Mouse (Mus musculus): ENCODE measurements around the gene Hist1h2bg. TPM values are rescaled to one million over a fixed set of nuclear protein-coding genes. Genes with fewer than 3 reads are reported as not detected.
"Not testable (repeated sequence)": the region's sequence is repeated elsewhere in the genome, so short reads cannot be mapped to it uniquely, and the experiment has no call there.

The Hist1h2bg gene
- polyA plus RNA-seq, 1 experiment from 2014 or later: 3.7 TPM

DNA sequence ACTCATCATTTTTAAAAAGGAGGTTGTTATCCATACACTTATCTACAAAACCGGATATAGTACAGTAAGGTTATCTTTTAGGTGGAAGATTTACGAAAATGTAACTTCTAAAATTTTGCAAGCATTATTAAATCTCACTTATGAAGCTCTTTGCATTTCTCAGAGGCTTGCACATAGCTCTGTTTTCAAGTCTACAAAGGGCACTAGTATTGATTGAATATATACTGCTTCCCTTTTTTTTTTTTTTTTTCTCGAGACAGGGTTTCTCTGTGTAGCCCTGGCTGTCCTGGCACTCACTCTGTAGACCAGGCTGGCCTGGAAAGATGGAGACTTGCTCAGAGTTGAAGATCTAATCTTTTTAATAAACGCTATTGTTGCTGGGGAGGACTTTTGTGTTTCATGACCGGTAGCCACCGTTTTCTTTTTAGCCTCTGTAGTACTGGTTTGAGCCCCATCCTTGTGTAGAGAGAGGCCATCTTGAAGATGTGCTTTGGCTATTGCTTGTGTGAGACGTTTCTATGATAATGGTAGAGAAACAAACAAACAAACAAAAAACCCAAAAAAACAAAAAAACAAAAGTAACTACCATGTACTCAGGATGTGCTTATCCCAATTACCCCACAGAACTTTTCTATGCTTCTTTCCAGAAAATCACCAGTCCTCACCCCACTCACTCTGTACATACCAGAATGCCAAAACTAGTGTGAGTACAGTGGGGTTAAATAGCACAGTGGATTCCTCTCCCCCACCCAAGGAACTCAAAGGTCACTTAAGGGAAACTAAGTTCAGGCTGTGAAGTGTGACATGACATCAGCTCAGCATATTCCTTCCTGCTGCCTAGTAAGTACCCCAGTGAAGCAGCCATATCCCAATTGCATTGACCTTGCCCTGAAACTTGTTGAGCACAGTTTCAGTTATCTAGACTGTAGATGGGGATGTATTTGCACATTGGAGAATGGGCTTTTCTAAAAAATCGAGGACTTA is 19.0 kb upstream of the Hist1h2bg start:
- H3K9me3 ChIP-seq (ENCODE audit: control insufficient read depth, low read length): no peaks in the 10 kb centered on the region
- H3K4me2 ChIP-seq (ENCODE audit: low read length): peak overlapping the region; percentile 72
- 49% methylated on average over 8 of the region's 8 CpGs for WGBS
- ATAC-seq (ENCODE audit: insufficient number of reproducible peaks, insufficient read depth, low FRiP score, low read depth): no peak
- no peaks in the 10 kb centered on the region for H3K27me3 ChIP-seq (ENCODE audit: control insufficient read depth, insufficient read depth, low read length)
- peak overlapping the region; percentile 44 for H3K9ac ChIP-seq (ENCODE audit: low read length)
- peak overlapping the region in 1 of 2 experiments; percentile 44; a peak in 2 of 4 replicates for H3K4me3 ChIP-seq (ENCODE audit: control insufficient read depth in 1 of 2, insufficient read depth in 1 of 2, low read depth in 1 of 2, low read length in 2 of 2)
- H3K4me1 ChIP-seq (ENCODE audit: control insufficient read depth in 2 of 2, insufficient read depth in 2 of 2, low read length in 2 of 2): peaks cover 0 to 13% of the 10 kb centered on the region in 2 experiments; a peak in 3 of 4 replicates
- H3K36me3 ChIP-seq (ENCODE audit: control insufficient read depth, insufficient read depth, low read length): no peaks in the 10 kb centered on the region
- peak overlapping the region in 1 of 2 experiments; percentile 87; a peak in 3 of 4 replicates for H3K27ac ChIP-seq (replicated peaks in 1 of 2; ENCODE audit: control insufficient read depth in 1 of 2, insufficient read depth in 1 of 2, low read depth in 2 of 2, low read length in 2 of 2)

DNA sequence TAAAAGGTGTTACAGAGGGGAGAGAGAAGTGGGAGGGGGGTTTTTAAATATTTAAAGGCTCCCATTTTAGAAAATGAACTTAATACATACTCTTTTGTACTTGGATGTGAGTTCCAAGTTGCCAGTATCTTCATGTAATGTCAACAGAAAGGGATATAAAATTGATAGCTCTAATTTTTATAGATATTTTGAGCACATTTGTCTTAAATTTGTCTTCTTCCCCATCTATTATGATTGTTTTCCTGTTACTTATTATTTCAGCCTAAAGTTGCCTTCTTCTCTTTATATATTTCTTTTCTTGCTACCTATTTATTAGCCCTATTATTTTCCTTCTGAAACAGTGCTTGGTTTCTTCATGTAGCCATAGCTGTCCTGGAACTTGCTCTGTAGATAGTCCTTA is 18.2 kb upstream of the Hist1h2bg start, which contains the start of gene Hist1h1d:
Gene Hist1h1d, plus strand, starts transcription at position 301 of the 400 bp plus-strand sequence.
- Histone ChIP-seq H3K36me3 (ENCODE audit: control insufficient read depth, insufficient read depth, low read length) (no peaks in the 10 kb centered on the region), H3K27me3 (ENCODE audit: control insufficient read depth, insufficient read depth, low read length) (no peaks in the 10 kb centered on the region), H3K9ac (ENCODE audit: low read length) (peak within 1 kb of the TSS; percentile 94), H3K4me2 (ENCODE audit: low read length) (peak within 1 kb of the TSS; percentile 72), H3K4me1 (ENCODE audit: control insufficient read depth in 2 of 2, insufficient read depth in 2 of 2, low read length in 2 of 2) (peaks cover 0 to 13% of the 10 kb centered on the region in 2 experiments; a peak in 3 of 4 replicates), H3K9me3 (ENCODE audit: control insufficient read depth, low read length) (no peaks in the 10 kb centered on the region), H3K4me3 (ENCODE audit: control insufficient read depth in 1 of 2, insufficient read depth in 1 of 2, low read depth in 1 of 2, low read length in 2 of 2) (no peak within 1 kb of the TSS), H3K27ac (replicated peaks in 1 of 2; ENCODE audit: control insufficient read depth in 1 of 2, insufficient read depth in 1 of 2, low read depth in 2 of 2, low read length in 2 of 2) (peak within 1 kb of the TSS in 1 of 2 experiments; percentile 98; a peak in 3 of 4 replicates)
- no peak for ATAC-seq (ENCODE audit: insufficient number of reproducible peaks, insufficient read depth, low FRiP score, low read depth)

DNA sequence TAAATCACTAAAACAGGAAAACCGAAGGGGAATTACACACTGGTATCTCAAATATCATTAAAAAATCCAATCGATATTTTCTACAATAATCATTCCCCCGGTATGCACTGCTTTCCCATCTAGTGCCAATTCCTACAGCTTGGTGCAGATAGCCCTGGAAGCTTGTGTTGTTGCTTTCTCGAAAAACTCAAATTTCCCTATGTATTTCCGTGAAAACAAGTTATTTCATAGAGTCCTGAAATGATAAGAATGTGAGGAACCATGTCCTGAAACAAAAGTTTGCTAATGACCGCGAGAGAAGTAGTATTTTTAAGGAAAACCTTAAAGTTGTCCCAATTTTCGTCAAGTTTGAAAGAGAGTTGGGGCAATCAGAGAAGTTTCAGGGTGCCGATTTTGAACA is 16.8 kb upstream of the Hist1h2bg start:
- 22% methylated on average over 9 of the region's 9 CpGs for WGBS
- H3K4me1 ChIP-seq (ENCODE audit: control insufficient read depth in 2 of 2, insufficient read depth in 2 of 2, low read length in 2 of 2): peaks cover 0 to 13% of the 10 kb centered on the region in 2 experiments; a peak in 3 of 4 replicates
- no peak for ATAC-seq (ENCODE audit: insufficient number of reproducible peaks, insufficient read depth, low FRiP score, low read depth)
- peak overlapping the region; percentile 97 to 98 for H3K27ac ChIP-seq (replicated peaks in 1 of 2; ENCODE audit: control insufficient read depth in 1 of 2, insufficient read depth in 1 of 2, low read depth in 2 of 2, low read length in 2 of 2)
- H3K9ac ChIP-seq (ENCODE audit: low read length): peak overlapping the region; percentile 94
- H3K4me2 ChIP-seq (ENCODE audit: low read length): peak overlapping the region; percentile 85
- H3K4me3 ChIP-seq (ENCODE audit: control insufficient read depth in 1 of 2, insufficient read depth in 1 of 2, low read depth in 1 of 2, low read length in 2 of 2): peak overlapping the region in 1 of 2 experiments; percentile 62; a peak in 2 of 4 replicates
- H3K27me3 ChIP-seq (ENCODE audit: control insufficient read depth, insufficient read depth, low read length): no peaks in the 10 kb centered on the region
- no peaks in the 10 kb centered on the region for H3K9me3 ChIP-seq (ENCODE audit: control insufficient read depth, low read length)
- no peaks in the 10 kb centered on the region for H3K36me3 ChIP-seq (ENCODE audit: control insufficient read depth, insufficient read depth, low read length)

DNA sequence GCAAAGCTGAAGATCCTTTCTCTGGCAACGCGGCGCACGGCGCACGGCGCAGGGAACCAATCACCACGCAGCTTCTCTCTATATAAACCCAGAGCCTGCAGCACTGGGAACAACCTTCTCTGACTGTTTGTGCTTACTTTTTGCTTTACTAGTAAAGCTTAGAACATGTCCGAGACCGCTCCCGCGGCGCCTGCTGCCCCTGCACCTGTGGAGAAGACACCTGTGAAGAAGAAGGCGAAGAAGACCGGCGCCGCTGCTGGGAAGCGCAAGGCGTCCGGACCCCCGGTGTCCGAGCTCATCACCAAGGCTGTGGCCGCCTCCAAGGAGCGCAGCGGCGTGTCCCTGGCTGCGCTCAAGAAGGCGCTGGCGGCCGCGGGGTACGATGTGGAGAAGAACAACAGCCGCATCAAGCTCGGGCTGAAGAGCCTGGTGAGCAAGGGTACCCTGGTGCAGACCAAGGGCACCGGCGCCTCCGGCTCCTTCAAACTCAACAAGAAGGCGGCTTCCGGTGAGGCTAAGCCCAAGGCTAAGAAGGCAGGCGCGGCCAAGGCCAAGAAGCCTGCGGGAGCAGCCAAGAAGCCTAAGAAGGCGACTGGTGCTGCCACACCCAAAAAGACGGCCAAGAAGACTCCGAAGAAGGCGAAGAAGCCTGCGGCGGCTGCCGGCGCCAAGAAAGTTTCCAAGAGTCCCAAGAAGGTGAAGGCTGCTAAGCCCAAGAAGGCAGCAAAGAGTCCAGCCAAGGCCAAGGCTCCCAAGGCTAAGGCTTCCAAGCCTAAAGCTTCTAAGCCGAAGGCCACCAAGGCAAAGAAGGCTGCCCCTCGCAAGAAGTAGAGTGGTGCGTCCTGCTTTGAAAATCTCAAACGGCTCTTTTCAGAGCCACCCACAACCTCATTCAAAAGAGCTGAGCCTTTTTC is 16.0 kb upstream of the Hist1h2bg start:
- Histone ChIP-seq H3K36me3 (ENCODE audit: control insufficient read depth, insufficient read depth, low read length) (no peaks in the 10 kb centered on the region), H3K27ac (replicated peaks in 1 of 2; ENCODE audit: control insufficient read depth in 1 of 2, insufficient read depth in 1 of 2, low read depth in 2 of 2, low read length in 2 of 2) (peak overlapping the region; percentile 97 to 98), H3K27me3 (ENCODE audit: control insufficient read depth, insufficient read depth, low read length) (no peaks in the 10 kb centered on the region), H3K4me3 (ENCODE audit: control insufficient read depth in 1 of 2, insufficient read depth in 1 of 2, low read depth in 1 of 2, low read length in 2 of 2) (peak overlapping the region; percentile 62 to 69), H3K9me3 (ENCODE audit: control insufficient read depth, low read length) (no peaks in the 10 kb centered on the region), H3K4me2 (ENCODE audit: low read length) (peak overlapping the region; percentile 85), H3K4me1 (ENCODE audit: control insufficient read depth in 2 of 2, insufficient read depth in 2 of 2, low read length in 2 of 2) (peaks cover 0 to 13% of the 10 kb centered on the region in 2 experiments; a peak in 3 of 4 replicates), H3K9ac (ENCODE audit: low read length) (peak overlapping the region; percentile 94)
- ATAC-seq (ENCODE audit: insufficient number of reproducible peaks, insufficient read depth, low FRiP score, low read depth): peak; percentile 79
- under 1% methylated on average over 54 of the region's 54 CpGs for WGBS

DNA sequence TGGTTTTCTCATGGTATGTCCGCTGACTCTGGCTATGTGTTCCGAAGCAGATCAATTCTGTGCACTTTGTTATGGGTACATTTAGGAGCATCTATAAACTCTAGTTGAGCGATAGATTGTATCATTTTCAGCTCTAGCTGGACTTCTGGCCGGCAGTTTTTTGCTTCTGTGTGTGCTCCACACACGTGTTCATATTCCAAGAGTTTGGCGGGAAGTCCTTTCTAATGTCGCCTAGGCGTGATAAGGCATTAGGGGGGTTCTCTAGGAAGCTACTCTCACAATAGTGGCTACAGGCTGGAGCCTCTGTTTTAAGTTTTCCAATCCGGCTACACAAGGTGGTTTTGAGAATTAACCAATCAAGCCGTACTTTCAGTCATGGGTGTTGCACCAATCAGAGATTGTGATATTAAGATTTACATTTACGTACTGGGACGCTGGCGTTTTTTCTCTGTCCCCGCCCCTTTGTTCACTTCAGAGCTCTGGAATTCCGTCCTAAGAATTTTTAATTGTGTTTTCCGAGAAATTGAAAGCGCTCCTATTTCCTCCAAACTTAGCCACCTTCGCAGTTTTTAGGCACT is 15.3 kb upstream of the Hist1h2bg start:
- H3K27me3 ChIP-seq (ENCODE audit: control insufficient read depth, insufficient read depth, low read length): no peaks in the 10 kb centered on the region
- no peaks in the 10 kb centered on the region for H3K9me3 ChIP-seq (ENCODE audit: control insufficient read depth, low read length)
- H3K4me2 ChIP-seq (ENCODE audit: low read length): peak overlapping the region; percentile 85
- peak overlapping the region; percentile 62 to 69 for H3K4me3 ChIP-seq (ENCODE audit: control insufficient read depth in 1 of 2, insufficient read depth in 1 of 2, low read depth in 1 of 2, low read length in 2 of 2)
- H3K4me1 ChIP-seq (ENCODE audit: control insufficient read depth in 2 of 2, insufficient read depth in 2 of 2, low read length in 2 of 2): peaks cover 0 to 8% of the 10 kb centered on the region in 2 experiments; a peak in 3 of 4 replicates
- ATAC-seq (ENCODE audit: insufficient number of reproducible peaks, insufficient read depth, low FRiP score, low read depth): peak; percentile 78
- H3K36me3 ChIP-seq (ENCODE audit: control insufficient read depth, insufficient read depth, low read length): no peaks in the 10 kb centered on the region
- H3K27ac ChIP-seq (replicated peaks in 1 of 2; ENCODE audit: control insufficient read depth in 1 of 2, insufficient read depth in 1 of 2, low read depth in 2 of 2, low read length in 2 of 2): peak overlapping the region; percentile 97 to 98
- WGBS: under 1% methylated on average over 18 of the region's 18 CpGs
- peak overlapping the region; percentile 94 for H3K9ac ChIP-seq (ENCODE audit: low read length)

DNA sequence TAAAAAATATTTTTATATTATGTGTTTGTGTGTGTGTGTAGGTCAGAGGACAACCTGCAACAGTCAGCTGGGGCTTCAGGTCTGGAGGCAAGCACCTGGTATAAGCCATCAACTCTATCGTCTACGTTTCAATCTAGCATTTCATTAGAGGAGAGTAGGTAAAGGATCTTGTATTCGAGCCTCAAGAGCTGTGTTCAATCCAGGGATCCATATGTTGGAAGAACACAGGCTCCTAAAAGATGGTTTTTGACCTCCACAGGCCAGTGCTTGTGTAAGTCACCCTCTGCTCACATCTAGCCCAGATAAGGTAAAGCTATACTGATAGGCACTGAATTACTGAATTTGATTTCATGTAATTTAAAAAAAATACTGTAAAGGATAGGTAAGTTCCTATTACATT is 14.3 kb upstream of the Hist1h2bg start:
- no peak for ATAC-seq (ENCODE audit: insufficient number of reproducible peaks, insufficient read depth, low FRiP score, low read depth)
- peak overlapping the region in 1 of 2 experiments; percentile 98; a peak in 2 of 4 replicates for H3K27ac ChIP-seq (replicated peaks in 1 of 2; ENCODE audit: control insufficient read depth in 1 of 2, insufficient read depth in 1 of 2, low read depth in 2 of 2, low read length in 2 of 2)
- no peaks in the 10 kb centered on the region for H3K36me3 ChIP-seq (ENCODE audit: control insufficient read depth, insufficient read depth, low read length)
- peak overlapping the region; percentile 85; the same call in 1 of the 2 replicates for H3K4me2 ChIP-seq (ENCODE audit: low read length)
- H3K4me1 ChIP-seq (ENCODE audit: control insufficient read depth in 2 of 2, insufficient read depth in 2 of 2, low read length in 2 of 2): peaks cover 0 to 8% of the 10 kb centered on the region in 2 experiments; a peak in 3 of 4 replicates
- no peak overlapping the region for H3K4me3 ChIP-seq (ENCODE audit: control insufficient read depth in 1 of 2, insufficient read depth in 1 of 2, low read depth in 1 of 2, low read length in 2 of 2)
- H3K27me3 ChIP-seq (ENCODE audit: control insufficient read depth, insufficient read depth, low read length): no peaks in the 10 kb centered on the region
- 65% methylated on average over 3 of the region's 3 CpGs for WGBS
- H3K9ac ChIP-seq (ENCODE audit: low read length): no peak overlapping the region
- H3K9me3 ChIP-seq (ENCODE audit: control insufficient read depth, low read length): no peaks in the 10 kb centered on the region

DNA sequence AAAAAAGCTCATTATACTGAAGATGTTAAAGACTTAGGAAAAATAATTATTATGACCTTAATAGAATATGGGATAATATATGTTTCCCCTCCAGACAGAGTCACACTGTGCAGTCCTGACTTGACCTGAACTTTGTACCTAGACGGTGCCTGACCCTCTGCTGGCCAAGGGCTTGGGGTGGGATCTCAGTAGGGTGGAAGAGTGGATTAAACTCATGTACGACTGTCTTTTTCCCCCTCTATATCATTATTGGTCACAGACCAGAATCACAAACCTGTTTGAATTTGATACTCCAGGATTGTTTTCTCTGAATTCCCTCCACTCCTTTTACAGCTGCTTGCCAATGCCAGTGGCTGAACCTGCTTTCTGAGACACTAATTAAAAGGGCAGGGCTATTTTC is 10.5 kb upstream of the Hist1h2bg start:
- H3K27me3 ChIP-seq (ENCODE audit: control insufficient read depth, insufficient read depth, low read length); H3K36me3 ChIP-seq (ENCODE audit: control insufficient read depth, insufficient read depth, low read length); H3K9ac ChIP-seq (ENCODE audit: low read length); H3K27ac ChIP-seq (replicated peaks in 1 of 2; ENCODE audit: control insufficient read depth in 1 of 2, insufficient read depth in 1 of 2, low read depth in 2 of 2, low read length in 2 of 2); ATAC-seq (ENCODE audit: insufficient number of reproducible peaks, insufficient read depth, low FRiP score, low read depth); H3K4me1 ChIP-seq (ENCODE audit: control insufficient read depth in 2 of 2, insufficient read depth in 2 of 2, low read length in 2 of 2); H3K4me2 ChIP-seq (ENCODE audit: low read length); H3K4me3 ChIP-seq (ENCODE audit: control insufficient read depth in 1 of 2, insufficient read depth in 1 of 2, low read depth in 1 of 2, low read length in 2 of 2); H3K9me3 ChIP-seq (ENCODE audit: control insufficient read depth, low read length): not testable (repeated sequence)
- 48% methylated on average over 2 of the region's 2 CpGs for WGBS

All from heart, embryonic 14.5 days (tissue).